Mouse (Mus musculus): ENCODE measurements around the gene Ndufs3.
"Not testable (repeated sequence)": the region's sequence is repeated elsewhere in the genome, so short reads cannot be mapped to it uniquely, and the experiment has no call there.

The Ndufs3 gene

DNA sequence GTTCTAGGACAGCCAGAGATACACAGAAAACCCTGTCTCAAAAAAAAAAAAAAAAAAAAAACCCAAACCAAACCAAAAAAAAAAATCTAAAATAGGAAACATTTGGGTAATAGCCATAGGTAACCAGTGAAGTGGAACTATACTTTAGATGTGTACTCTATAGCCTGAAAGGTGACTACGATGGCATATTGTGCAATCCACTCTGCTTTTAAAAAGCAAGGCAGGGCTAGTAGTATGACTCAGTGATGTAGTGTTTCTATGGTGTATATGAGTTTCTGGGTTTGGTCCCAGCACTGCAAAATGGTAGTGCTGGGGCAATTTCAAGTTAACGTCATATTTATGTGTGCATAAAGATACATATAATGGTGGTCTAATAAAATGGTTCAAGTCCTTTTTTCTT lies 2.1 kb upstream of the Ndufs3 start:
- DNase-seq (ENCODE audit: low spot score) = no peak

DNA sequence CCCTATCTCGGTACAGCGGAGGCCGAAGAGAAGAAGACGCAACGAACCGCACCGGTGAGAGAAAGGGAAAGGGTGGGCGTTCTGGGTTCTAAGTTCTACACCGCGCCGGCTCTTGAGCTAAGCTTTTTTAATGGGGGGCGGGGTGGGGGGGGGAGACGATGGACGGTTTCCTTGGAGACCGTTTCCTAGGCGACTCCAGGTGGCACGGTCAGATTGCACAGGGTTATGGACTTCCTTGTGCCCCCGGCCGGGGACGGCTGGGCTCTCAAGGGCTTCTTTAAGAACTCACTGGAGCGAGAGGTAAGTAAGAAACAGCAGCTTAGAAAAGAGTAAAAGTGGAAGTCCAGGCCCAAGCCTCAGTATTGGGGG lies 213 bp upstream of the Ndufs3 start:
- DNase-seq (ENCODE audit: low spot score) = no peak

DNA sequence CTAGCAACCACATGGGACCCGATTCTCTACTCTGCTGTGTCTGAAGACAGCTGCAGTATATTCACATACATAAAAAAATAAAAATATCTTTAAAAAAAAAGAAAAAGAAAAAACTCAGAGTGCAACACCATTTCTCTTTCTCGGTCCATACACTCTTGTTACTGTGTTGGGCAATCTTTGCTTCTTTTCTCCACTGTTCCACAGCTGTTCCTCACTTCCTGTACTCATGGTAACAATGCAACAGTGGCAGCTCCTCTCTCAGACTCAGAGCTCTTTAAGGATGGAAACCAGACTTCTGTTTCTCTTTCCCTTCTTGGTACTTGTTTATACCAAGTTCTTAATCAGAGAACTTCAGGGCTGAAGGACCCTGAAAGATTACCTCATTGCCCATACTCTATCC lies 1.2 kb downstream of the Ndufs3 start:
- no peak for DNase-seq (ENCODE audit: low spot score)

DNA sequence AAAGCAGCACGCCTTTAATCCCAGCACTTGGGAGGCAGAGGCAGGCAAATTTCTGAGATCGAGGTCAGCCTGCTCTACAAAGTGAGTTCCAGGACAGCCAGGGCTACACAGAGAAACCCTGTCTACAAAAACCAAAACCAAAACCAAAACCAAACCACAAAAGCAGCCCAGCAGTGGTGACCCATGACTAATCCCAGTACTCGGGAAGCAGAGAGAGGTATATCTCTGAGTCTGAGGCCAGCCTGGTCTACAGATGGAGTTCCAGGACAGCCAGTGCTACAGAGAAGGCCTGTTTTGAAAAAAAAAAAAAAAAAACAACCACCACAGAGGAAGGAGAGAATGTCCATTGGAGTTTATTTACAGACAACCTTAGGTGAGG lies 10.3 kb downstream of the Ndufs3 start:
- not testable (repeated sequence) for DNase-seq (ENCODE audit: low spot score)

DNA sequence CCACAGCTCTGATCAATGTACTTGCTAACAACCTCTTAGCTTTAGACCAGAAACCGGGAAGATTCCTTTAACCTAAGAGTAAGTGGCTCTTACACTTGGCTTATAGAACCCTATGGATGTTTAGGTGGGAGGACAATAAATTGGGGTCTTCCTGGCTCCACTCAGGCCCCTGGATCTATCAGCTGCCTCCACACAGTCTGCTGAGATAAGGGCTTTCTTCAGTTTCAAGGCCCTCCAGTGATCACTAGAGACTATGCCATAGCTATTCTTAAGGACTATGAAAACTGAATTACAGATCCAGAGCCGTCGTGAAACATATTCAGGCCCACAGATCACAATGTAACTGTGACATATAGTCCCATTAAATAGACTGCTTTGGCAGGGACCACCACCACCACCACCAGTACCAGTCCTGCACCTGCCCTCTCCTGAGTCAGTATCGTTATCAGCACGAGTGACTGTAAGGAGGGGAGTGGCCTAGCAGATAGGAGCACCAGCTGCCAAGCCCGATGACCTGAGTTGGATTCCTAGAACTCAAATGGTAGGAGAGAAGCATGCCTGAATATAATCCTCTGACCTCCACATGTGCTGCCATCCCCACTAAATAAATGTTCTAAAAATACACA lies 10.8 kb downstream of the Ndufs3 start:
- no peak for DNase-seq (ENCODE audit: low spot score)

DNA sequence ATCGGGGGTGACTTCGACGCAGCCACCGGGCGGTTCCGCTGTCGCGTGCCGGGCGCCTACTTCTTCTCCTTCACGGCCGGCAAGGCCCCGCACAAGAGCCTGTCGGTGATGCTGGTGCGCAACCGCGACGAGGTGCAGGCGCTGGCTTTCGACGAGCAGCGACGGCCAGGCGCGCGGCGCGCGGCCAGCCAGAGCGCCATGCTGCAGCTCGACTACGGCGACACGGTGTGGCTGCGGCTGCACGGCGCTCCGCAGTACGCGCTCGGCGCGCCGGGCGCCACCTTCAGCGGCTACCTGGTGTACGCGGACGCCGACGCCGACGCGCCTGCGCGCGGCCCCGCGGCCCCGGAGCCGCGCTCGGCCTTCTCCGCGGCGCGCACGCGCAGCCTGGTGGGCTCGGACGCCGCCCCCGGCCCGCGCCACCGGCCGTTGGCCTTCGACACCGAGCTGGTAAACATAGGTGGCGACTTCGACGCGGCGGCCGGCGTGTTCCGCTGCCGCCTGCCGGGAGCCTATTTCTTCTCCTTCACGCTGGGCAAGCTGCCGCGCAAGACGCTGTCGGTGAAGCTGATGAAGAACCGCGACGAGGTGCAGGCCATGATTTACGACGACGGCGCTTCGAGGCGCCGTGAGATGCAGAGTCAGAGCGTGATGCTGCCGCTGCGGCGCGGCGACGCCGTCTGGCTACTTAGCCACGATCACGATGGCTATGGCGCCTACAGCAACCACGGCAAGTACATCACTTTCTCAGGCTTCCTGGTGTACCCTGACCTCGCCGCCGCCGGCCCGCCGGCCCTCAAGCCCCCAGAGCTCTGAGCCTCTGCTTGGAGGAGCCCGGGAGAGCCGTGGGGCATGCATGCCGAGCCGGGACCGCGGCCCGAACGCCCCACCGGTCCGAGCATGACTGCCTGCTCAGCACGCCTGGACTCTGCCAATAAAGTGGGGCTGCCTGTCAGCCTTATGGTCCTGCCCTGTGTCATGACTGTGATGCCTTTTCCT lies 14.8 kb downstream of the Ndufs3 start:
- DNase-seq (ENCODE audit: low spot score) = peak; percentile 22

DNA sequence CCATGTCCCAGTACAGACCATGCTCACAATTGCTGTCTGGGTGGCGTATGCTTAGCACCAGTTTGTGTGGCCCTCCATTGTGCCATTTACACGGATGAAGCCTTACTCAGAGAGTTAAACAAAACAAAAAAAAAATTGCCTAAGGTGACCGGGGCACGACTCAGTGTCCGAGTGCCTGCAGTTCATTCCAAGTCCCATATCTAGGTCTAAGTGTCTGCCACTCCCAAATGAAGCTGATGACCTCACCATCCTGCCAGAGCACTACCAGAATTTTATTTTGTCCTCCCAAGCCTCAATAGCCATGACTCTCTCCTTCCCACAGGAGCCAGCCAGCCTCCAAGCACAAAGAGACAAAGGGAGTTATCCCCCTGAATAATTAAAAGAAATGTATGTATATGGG lies 17.0 kb downstream of the Ndufs3 start:
- no peak for DNase-seq (ENCODE audit: low spot score)

DNA sequence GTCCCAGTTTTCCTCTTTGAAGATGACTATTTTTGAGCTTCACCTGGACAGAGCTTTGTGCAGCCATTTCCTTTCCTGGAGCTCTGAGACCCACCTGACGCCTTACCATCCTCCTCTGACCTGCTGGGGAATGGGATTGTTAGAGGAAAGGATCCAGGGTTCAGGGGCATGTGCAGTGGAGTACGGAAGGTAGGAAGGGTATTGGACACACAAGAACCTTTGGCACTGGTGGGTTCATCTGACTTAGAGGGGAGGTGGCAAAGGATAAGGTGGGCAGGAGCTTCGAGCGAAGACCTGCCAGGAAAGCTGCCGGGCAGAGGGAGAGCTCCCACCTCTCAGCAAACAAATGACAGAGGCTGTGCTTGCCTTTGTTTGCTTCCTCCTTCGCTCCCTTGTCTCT lies 18.2 kb downstream of the Ndufs3 start:
- DNase-seq (ENCODE audit: low spot score) = no peak

DNA sequence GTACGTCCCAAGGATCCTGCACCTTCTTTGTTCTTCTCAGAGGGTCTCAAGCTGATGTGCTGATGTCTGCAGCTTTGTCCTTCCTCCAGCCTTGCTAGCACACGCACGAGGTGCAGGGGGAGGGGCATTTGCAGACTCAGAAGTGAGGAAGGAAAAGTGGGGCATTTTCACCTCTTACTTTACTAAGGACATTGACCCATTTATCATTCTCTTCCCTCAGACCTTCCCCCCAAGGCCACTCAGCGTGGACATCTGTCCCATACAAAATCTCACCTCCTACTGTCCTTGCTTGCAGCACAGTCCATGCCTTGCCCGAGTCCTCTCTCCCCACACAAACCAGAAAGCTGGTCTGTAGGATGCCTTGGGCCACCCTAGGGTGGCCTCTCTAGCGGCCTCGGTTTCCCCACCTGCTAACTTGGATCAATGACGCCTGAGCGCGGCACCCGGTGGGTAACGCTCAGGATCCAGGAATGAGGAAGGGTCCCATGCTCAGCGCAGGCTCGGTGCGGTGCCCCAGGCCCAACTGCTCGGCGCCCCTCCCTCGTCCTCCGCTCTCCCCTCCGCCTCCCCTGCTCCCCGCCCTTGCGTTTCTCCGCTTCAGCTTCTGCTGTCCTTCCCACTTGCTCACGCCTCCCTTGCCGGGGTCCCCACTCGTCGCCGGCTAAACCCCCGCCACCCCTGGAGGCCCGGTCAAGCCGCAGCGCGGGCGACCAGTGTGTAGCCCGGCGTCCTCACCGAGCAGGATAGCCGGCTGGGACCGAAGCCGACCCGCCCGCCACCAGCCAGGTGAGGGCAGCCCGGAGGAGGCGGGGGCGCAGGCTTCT lies 19.2 kb downstream of the Ndufs3 start, which contains the start of gene C1qtnf4:
C1qtnf4 (plus strand) TSS at position 643 of the 824 bp plus-strand sequence.
- no peak for DNase-seq (ENCODE audit: low spot score)

DNA sequence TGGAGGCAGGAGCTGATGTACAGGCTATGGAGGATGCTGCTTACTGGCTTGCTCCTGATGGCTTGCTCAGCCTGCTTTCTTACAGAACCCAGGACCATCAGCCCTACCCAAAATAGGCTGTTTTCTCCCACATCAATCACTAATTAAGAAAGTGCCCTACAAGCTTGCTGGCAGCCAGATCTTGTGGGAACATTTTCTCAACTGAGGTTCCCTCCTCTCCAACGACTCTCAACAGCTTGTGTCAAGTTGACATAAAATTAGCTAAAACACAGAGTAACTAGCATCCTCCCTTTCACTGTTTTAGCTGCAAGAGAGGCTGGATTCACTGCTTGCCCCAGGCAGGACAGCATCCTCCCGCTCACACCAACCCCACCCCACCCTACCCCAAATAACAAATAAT lies 22.8 kb downstream of the Ndufs3 start:
- DNase-seq (ENCODE audit: low spot score) = no peak

DNA sequence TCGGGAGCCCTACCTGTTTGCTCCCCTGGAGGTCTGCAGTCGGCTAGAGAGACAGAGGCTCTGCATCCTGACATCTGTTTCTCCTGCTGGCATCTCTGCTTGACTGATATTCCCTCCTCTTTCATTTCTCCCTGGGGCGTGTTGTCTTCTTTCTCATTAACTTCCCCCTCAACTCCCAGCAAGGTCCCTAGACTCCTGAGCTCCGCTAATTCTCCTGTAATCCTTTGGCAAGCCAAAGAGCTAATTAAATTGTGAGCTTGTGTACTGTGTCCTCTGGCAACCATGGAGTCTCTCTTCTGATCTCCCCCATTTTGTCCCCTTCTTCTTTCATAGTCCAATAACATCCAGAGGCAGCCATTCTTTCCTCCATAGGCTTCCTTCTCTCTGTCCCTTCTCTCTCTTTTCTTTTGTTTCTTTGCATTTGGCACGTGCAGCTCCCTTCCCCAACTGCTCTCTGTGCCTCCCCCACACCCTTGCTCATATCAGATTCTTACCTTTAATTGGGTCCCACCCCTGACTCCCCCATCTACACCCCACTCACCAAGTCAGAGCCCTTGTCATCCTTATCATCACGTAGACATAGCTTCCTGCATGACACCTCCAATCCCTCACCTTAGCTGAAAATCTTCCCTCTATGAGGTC lies 24.4 kb downstream of the Ndufs3 start:
- DNase-seq (ENCODE audit: low spot score) = no peak

DNA sequence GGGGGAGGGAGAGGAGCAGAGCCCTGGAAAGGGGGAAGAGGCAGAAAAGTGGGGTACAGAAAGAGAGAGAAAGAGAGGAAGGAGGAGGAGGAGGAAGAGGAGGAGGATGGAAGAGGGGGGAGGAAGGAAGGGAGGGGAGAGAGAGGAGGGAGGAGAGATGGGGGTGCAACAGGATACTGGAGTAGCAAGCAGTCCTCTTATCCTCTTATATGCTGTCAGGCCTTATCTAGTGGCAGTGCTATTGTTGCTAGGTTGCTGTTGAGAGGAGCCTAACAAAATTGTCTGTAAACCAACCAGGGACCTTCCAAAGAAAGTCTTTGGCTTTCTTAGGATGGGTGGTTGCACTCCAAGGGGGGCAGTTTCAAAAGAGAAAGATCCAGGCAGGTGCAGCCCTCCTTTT lies 25.2 kb downstream of the Ndufs3 start:
- no peak for DNase-seq (ENCODE audit: low spot score)

DNA sequence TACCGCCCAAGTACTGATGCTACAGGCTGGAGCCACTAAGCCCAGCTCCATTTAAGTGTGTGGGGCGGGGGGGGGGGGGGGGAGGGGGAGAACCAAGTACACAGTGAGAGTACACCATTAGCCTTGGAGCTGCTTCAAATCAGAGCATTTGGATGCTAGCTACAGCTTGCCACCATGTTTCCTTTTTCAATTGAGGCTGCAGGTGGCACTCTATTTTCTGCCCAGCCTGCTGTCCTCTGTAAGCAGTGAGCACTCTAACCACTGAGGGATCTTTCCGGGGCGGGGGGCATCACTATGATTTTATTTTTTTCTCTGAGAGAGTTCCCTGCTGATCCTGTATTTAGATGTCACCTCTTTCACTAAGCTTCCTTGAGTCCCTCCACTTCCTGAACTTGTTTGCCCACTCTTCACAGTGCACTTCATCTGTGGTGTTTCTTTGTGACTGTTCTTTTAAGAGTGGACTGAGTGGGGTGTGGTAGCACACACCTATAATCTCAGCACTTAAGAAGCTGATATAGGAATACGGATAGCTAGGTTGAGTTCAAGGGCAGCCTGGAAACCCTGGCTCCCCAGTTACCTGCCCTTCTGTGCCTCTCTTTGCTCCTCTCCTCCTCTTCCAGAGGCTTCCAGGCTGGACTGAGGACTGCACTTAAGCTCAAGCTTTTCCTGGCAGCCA lies 26.9 kb downstream of the Ndufs3 start:
- DNase-seq (ENCODE audit: low spot score) = no peak

DNA sequence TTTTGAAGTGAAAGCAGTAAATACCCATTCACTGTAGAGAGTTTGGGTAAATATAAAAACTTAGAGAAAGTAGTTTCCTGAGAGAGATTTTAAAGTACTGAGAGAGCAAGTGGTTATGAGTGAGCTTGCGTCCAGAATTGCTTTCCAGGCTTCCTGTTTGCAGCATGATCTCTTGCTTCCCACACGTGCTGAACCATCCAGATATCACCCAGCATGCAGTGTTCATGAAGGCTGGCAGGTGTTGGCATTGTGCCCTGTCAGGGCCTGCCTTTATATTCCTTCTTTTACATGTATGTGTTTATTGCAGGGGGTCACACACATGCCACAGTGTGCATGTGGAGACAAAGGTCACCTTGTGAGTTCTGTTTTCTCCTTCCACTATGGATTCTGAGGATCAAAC lies 29.4 kb downstream of the Ndufs3 start:
- DNase-seq (ENCODE audit: low spot score) = no peak

DNA sequence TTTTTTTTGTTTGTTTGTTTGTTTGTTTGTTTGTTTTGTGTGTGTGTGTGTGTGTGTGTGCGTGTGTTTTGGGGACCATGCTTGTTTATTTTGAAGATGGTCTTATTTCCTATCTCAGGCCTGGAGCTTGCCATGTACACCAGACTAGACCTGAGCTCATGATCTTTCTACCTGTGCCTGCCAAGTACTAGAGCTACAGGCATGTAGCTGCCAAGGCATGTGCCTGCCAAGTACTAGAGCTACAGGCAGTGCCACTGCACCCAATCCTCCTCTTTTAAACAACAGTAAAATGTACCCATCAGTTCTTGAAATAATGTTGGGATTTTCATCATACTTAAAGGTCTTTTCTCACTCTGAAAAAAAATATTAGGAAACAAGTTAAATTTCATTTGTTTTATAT lies 30.6 kb downstream of the Ndufs3 start:
- DNase-seq (ENCODE audit: low spot score) = no peak

DNA sequence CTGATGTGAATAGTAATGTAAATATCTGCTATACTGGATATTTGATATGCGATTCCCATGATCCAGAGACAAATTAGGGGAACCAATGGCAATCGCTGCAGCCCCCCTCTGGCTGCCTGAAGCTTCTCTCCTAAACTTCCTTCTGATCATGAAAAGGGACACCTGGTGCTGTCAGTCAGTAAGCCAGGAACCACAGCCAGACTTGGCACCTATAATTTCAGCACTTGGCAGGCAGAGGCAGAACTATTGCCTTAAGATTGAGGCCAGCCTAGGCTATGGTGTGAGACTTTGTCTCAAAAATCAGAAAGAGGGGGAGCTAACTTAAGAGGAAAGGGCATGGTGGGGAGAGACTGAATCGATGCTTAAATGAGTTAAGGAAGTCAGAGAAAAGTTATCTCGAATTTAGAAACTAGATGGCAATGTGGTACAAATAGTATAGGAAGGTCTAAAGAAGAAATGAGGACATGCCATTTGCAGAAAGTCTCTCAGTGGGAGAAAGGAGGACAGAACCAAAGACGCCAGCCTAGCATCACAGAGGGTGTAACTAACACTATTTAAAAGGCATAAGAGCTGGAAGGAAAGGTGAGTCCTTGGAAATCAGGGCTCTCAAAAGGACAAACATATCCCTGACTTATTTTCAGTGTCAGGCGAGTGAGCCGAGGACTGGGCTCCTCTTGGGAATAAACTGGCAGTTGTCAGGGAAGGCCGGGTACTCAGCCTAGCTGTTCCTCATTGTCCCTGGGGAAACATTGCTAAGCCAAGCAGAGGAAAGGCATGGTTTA lies 33.3 kb downstream of the Ndufs3 start:
- DNase-seq (ENCODE audit: low spot score) = peak; percentile 39

DNA sequence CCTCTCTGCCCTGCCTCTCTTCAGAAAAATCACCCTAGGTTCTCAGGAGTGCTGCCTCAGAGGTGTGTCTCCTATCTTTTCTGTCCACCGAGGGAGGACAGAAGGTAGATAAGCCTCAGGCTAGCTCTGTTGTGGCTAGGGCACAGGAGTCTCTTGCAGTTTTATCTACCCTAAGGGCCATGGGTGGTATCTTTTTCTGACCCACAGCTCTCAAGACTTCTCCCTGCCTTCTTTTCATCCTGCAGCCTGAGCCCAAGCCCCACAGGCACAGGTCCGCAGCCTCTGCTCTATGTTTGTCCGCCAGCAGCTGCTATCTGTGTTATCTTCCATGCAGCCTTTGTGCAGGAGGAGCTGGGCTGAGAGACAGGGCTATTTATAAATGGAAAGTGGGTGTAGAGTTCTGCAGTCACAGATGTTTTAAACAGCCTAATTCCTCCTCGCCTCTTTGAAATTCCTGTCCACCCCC lies 34.5 kb downstream of the Ndufs3 start:
- peak; percentile 42 for DNase-seq (ENCODE audit: low spot score)

DNA sequence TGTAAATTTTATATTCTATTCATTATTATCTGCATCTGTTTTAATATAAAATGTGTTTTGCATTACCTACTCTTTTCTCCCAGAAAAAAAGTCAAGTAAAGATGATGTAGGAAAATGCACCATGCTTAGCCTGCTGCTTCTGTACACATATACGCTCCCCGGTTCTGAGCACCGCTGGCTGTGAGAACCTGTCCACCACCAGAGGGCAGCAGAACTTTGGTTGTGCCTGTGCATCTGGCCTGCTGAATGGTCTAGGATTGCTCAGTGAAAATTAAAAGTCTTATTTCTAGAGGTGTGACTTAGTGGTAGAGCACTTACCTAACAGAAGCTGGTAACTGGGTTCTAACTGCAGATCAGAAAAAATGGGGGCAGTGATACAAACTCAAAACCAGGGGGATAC lies 38.1 kb downstream of the Ndufs3 start:
- DNase-seq (ENCODE audit: low spot score) = peak; percentile 82

DNA sequence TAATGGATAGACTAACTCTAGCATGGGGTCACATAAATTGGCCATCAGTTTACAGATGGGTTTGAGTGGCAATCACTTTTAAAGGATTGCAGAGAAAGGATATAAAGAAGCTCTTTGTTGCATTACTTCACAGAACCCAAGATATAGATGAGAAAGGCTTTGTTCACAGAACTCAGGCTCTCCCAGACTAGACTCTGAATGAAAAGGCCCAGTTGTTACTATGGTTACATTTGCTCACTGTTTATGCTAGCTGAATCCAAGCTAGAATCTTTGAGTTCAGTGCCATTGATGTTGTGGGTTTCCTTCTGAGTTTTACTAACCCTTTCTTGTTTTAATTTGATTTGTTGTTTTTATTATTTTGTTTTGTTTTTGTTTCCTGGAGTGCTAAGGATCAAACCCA lies 40.4 kb downstream of the Ndufs3 start:
- no peak for DNase-seq (ENCODE audit: low spot score)

DNA sequence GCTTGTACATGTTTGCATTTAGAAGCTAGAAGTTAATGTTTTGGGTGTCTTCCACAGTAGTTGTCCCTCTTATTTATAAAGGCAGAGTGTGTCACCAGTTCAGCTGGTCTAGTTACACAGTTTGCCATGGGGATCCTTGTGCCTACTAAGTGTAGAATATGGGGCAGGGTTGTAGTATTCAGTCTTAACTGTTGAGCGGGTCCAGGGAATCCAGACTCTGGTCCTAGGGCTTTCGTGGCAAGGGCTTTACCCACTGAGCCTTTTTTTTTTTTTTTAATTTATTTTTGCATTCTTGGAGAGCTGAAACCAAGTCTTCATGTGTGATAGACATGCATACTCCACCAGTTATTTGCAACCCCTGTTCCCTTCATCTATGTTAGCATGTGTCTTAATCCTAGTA lies 43.1 kb downstream of the Ndufs3 start:
- no peak for DNase-seq (ENCODE audit: low spot score)

DNA sequence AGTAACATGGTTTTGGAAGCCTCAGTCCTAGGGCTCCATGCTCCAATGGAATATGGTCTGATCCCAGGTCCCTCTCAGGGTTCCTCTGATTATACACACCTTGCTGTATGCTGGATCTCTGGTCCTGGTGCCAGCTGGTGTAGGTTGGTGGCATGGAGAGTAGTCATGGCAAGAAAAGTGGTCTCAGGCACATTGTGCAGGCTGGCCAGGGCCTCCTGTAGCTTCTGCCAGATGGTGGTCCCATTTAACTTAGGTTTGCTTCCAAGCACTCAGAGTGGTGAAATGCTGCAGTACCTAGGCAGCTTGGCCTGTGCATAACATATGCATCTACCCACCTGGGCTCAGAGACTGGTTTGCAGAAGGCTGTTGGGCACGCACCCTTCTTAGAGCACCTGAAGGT lies 54.2 kb downstream of the Ndufs3 start:
- no peak for DNase-seq (ENCODE audit: low spot score)
